Mouse (Mus musculus): ENCODE results near the gene Lca5l. TPM values are rescaled to one million over a fixed set of nuclear protein-coding genes. Genes with fewer than 3 reads are reported as not detected.

The Lca5l gene
- polyA plus RNA-seq, 1 experiment from 2014 or later = 1.3 TPM

GRCm38 (mm10) chr16:96210856-96211255 is 18.8 kb upstream of the Lca5l start:
- Histone ChIP-seq H3K27me3 (ENCODE audit: insufficient read depth, poor library complexity, severe bottlenecking) (no peaks in the 10 kb centered on the region), H3K9me3 (no peaks in the 10 kb centered on the region), H3K36me3 (peaks cover 57% of the 10 kb centered on the region), H3K27ac (peak overlapping the region; percentile 78), H3K4me3 (no peak overlapping the region), H3K4me1 (peaks cover 53% of the 10 kb centered on the region)
- no peak for DNase-seq (ENCODE audit: low spot score)
- 41% methylated on average over 7 of the region's 7 CpGs for WGBS

- no peak for DNase-seq (ENCODE audit: low spot score)
- peaks cover 63% of the 10 kb centered on the region for H3K4me1 ChIP-seq
- peak overlapping the region; percentile 78 for H3K27ac ChIP-seq
- no peak overlapping the region for H3K4me3 ChIP-seq
- 61% methylated on average over 10 of the region's 10 CpGs for WGBS
- H3K27me3 ChIP-seq (ENCODE audit: insufficient read depth, poor library complexity, severe bottlenecking) = no peaks in the 10 kb centered on the region
- H3K36me3 ChIP-seq = peaks cover 48% of the 10 kb centered on the region
- no peaks in the 10 kb centered on the region for H3K9me3 ChIP-seq
Measured at GRCm38 (mm10) chr16:96209789-96210188, 17.7 kb upstream of the Lca5l start.

GRCm38 (mm10) chr16:96201485-96202232 is 9.6 kb upstream of the Lca5l start:
- H3K36me3 ChIP-seq = 0 out of 2 replicates have a peak, but pooled peaks cover 1% of the 10 kb centered on the region
- WGBS = 45% methylated on average over 11 of the region's 11 CpGs
- H3K4me1 ChIP-seq = peaks cover 27% of the 10 kb centered on the region
- DNase-seq (ENCODE audit: low spot score) = peak; percentile 71
- peak overlapping the region; percentile 89 for H3K27ac ChIP-seq
- H3K4me3 ChIP-seq = peak overlapping the region; percentile 58
- no peaks in the 10 kb centered on the region for H3K9me3 ChIP-seq
- no peaks in the 10 kb centered on the region for H3K27me3 ChIP-seq (ENCODE audit: insufficient read depth, poor library complexity, severe bottlenecking)

DNA sequence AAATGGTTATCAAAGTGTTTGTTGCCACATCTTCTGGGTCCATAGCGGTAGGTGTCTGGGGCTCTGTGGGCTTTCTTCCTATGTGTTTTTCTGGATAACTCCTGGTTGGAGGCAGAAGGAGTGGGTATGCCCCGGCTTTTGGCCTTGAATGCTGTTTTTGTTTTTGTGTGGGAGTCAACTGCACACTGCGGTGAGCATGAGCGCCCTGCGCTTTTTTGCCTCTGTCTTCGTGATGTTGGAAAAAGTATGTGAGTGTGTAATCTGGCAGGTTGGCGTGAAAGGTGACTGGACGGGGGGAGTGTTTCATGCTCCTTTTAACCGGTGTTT is 8.6 kb upstream of the Lca5l start:
- Histone ChIP-seq H3K36me3 (no peaks in the 10 kb centered on the region), H3K27ac (peak overlapping the region; percentile 89), H3K4me3 (peak overlapping the region; percentile 58), H3K4me1 (peaks cover 17% of the 10 kb centered on the region), H3K27me3 (ENCODE audit: insufficient read depth, poor library complexity, severe bottlenecking) (no peaks in the 10 kb centered on the region), H3K9me3 (no peaks in the 10 kb centered on the region)
- 26% methylated on average over 9 of the region's 9 CpGs for WGBS
- DNase-seq (ENCODE audit: low spot score) = no peak

GRCm38 (mm10) chr16:96199913-96200701 is 8.0 kb upstream of the Lca5l start, which contains the start of gene Sh3bgr:
Gene Sh3bgr, plus strand, starts transcription at chr16:96200450.
- Histone ChIP-seq H3K4me1 (peaks cover 12% of the 10 kb centered on the region), H3K9me3 (no peaks in the 10 kb centered on the region), H3K27me3 (ENCODE audit: insufficient read depth, poor library complexity, severe bottlenecking) (no peaks in the 10 kb centered on the region), H3K4me3 (peak within 1 kb of the TSS; percentile 58), H3K36me3 (no peaks in the 10 kb centered on the region), H3K27ac (peak within 1 kb of the TSS; percentile 89)
- DNase-seq (ENCODE audit: low spot score) = peak; percentile 97
- 2% methylated on average over 20 of the region's 20 CpGs for WGBS

GRCm38 (mm10) chr16:96187619-96188018 is 4.5 kb downstream of the Lca5l start:
- Histone ChIP-seq H3K36me3 (peaks cover 4% of the 10 kb centered on the region; the same call in 1 of the 2 replicates), H3K4me1 (peaks cover 8% of the 10 kb centered on the region; the same call in 1 of the 2 replicates), H3K27me3 (ENCODE audit: insufficient read depth, poor library complexity, severe bottlenecking) (peaks cover 11% of the 10 kb centered on the region; the same call in 1 of the 2 replicates), H3K9me3 (peaks cover 5% of the 10 kb centered on the region; the same call in 1 of the 2 replicates), H3K4me3 (no peak overlapping the region), H3K27ac (no peak overlapping the region)
- WGBS = 78% methylated on average over 5 of the region's 5 CpGs
- DNase-seq (ENCODE audit: low spot score) = no peak

DNA sequence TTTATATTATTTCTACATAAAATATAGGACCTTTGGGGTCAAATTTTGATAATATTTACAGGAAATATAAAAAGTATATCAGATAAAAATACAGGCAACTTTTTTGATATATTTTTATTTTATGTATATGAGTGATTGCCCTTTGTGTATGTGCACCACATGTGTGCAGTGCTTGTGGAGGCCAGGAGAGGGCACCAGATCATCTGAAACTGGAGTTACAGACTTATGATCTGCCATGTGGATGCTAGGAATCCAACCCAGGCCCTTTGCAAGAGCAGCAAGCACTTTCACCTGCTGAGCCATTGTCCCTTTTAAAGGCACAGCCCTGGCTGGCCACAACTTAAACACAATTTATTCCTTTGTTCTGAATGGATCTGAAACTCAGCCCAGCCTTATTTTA is 12.9 kb downstream of the Lca5l start:
- Histone ChIP-seq H3K36me3 (no peaks in the 10 kb centered on the region), H3K27me3 (ENCODE audit: insufficient read depth, poor library complexity, severe bottlenecking) (no peaks in the 10 kb centered on the region), H3K27ac (no peak overlapping the region), H3K4me1 (peaks cover 11% of the 10 kb centered on the region), H3K9me3 (no peaks in the 10 kb centered on the region), H3K4me3 (no peak overlapping the region)
- no peak for DNase-seq (ENCODE audit: low spot score)

DNA sequence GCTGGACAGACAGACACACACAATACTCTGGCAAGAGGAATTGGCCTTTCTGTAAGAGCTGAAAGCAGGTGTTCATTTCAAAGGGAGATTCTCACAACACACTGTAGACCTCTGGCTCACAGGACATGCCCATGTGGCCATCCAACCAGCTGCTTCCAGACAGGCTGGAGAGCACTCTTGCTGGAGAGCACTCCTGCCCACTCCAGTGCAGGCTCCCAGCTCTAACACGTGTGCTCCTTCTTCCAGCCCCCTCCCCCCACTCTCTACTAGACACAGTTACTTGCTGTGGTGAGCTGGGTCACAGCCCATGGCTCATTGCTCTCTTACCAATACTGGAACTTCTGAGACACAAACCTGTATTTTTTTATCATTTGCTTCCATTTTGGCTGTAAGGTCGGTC is 16.7 kb downstream of the Lca5l start:
- Histone ChIP-seq H3K9me3 (no peaks in the 10 kb centered on the region), H3K4me1 (peaks cover 11% of the 10 kb centered on the region), H3K36me3 (no peaks in the 10 kb centered on the region), H3K4me3 (no peak overlapping the region), H3K27ac (peak overlapping the region; percentile 44), H3K27me3 (ENCODE audit: insufficient read depth, poor library complexity, severe bottlenecking) (no peaks in the 10 kb centered on the region)
- WGBS = 46% methylated on average over 2 of the region's 2 CpGs
- no peak for DNase-seq (ENCODE audit: low spot score)

GRCm38 (mm10) chr16:96173648-96174047 is 18.4 kb downstream of the Lca5l start:
- WGBS = 82% methylated on average over 8 of the region's 8 CpGs
- H3K27me3 ChIP-seq (ENCODE audit: insufficient read depth, poor library complexity, severe bottlenecking) = no peaks in the 10 kb centered on the region
- peaks cover 11% of the 10 kb centered on the region for H3K4me1 ChIP-seq

GRCm38 (mm10) chr16:96168837-96169236 is 23.2 kb downstream of the Lca5l start:
- Histone ChIP-seq H3K4me3 (no peak overlapping the region), H3K36me3 (0 out of 2 replicates have a peak, but pooled peaks cover 7% of the 10 kb centered on the region), H3K9me3 (no peaks in the 10 kb centered on the region), H3K27ac (no peak overlapping the region), H3K27me3 (ENCODE audit: insufficient read depth, poor library complexity, severe bottlenecking) (no peaks in the 10 kb centered on the region), H3K4me1 (no peaks in the 10 kb centered on the region; the same call in 1 of the 2 replicates)
- 85% methylated on average over 4 of the region's 4 CpGs for WGBS
- DNase-seq (ENCODE audit: low spot score) = no peak

More at GRCm38 (mm10) chr16:96173648-96174047, 18.4 kb downstream of the Lca5l start:
- H3K9me3 ChIP-seq = no peaks in the 10 kb centered on the region
- no peak overlapping the region for H3K4me3 ChIP-seq
- DNase-seq (ENCODE audit: low spot score) = no peak
- H3K36me3 ChIP-seq = no peaks in the 10 kb centered on the region
- no peak overlapping the region for H3K27ac ChIP-seq

- 0 out of 2 replicates have a peak, but pooled peaks cover 3% of the 10 kb centered on the region for H3K4me1 ChIP-seq
- H3K9me3 ChIP-seq = no peaks in the 10 kb centered on the region
- no peak overlapping the region for H3K4me3 ChIP-seq
- no peak overlapping the region for H3K27ac ChIP-seq
- WGBS = 55% methylated on average over 4 of the region's 4 CpGs
- DNase-seq (ENCODE audit: low spot score) = no peak
- H3K27me3 ChIP-seq (ENCODE audit: insufficient read depth, poor library complexity, severe bottlenecking) = no peaks in the 10 kb centered on the region
- 0 out of 2 replicates have a peak, but pooled peaks cover 7% of the 10 kb centered on the region for H3K36me3 ChIP-seq
Measured at GRCm38 (mm10) chr16:96165723-96166264, 26.3 kb downstream of the Lca5l start.

GRCm38 (mm10) chr16:96161336-96161735 is 30.7 kb downstream of the Lca5l start:
- DNase-seq (ENCODE audit: low spot score) = no peak
- H3K4me3 ChIP-seq = no peak overlapping the region
- WGBS = 80% methylated on average over 4 of the region's 4 CpGs
- H3K27me3 ChIP-seq (ENCODE audit: insufficient read depth, poor library complexity, severe bottlenecking) = no peaks in the 10 kb centered on the region
- peaks cover 25% of the 10 kb centered on the region for H3K4me1 ChIP-seq
- H3K27ac ChIP-seq = 0 out of 2 replicates have a peak overlapping the region, but pooled peaks have one; percentile 6
- peaks cover 15% of the 10 kb centered on the region; the same call in 1 of the 2 replicates for H3K36me3 ChIP-seq
- H3K9me3 ChIP-seq = no peaks in the 10 kb centered on the region

DNA sequence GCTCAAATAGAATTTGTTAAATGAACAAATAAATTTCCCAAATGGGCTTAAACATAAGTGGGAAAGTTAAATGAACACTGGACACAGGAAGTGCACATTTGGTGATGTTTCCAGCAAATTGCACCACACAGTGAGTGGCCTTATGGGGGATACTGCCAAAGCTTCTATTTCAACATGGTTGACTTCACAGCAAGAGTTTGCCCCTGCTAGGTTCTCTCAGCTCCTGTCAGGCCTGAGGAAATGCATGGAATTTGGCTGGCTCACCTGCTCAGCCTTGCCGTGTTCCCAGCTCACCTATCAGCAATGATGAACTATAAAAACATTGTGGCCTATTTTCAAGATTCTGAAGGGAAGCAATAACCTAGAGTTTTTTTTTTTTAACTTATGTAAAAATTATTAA is 31.1 kb downstream of the Lca5l start:
- 97% methylated on average over 1 of the region's 1 CpGs for WGBS
- Histone ChIP-seq H3K27me3 (ENCODE audit: insufficient read depth, poor library complexity, severe bottlenecking) (no peaks in the 10 kb centered on the region), H3K9me3 (no peaks in the 10 kb centered on the region), H3K4me3 (no peak overlapping the region), H3K4me1 (peaks cover 25% of the 10 kb centered on the region), H3K27ac (no peak overlapping the region), H3K36me3 (peaks cover 13% of the 10 kb centered on the region; the same call in 1 of the 2 replicates)
- no peak for DNase-seq (ENCODE audit: low spot score)

Data from heart, embryonic 10.5 days (tissue).